ENCODE assay signal across 8 mouse cellular contexts in genomic region chr5:21265049-21265448, GRCm38 (mm10).
DNase-seq lines count a peak whose midpoint lies in the region; ATAC-seq and TF ChIP-seq lines count a peak whose summit lies in the region.

No protein-coding gene starts in this region.

- no peak overlapping the region for H3K4me2 ChIP-seq in liver, embryonic 12.5 days
- no peak overlapping the region for H3K4me2 ChIP-seq in midbrain, postnatal 0 days (ENCODE audit: low read depth, low read length, poor library complexity, severe bottlenecking)

- H3K27me3 ChIP-seq in liver, embryonic 12.5 days (replicated peaks): 0 out of 2 replicates have a peak, but pooled peaks cover 5% of the 10 kb centered on the region
- H3K27me3 ChIP-seq in midbrain, postnatal 0 days (ENCODE audit: insufficient read depth, low read length): no peaks in the 10 kb centered on the region

- H3K36me3 ChIP-seq in liver, embryonic 12.5 days: no peaks in the 10 kb centered on the region
- 0 out of 2 replicates have a peak, but pooled peaks cover 3% of the 10 kb centered on the region for H3K36me3 ChIP-seq in midbrain, postnatal 0 days (ENCODE audit: insufficient read depth, low read length)

- H3K4me3 ChIP-seq in liver, embryonic 12.5 days: no peak overlapping the region
- no peak overlapping the region for H3K4me3 ChIP-seq in midbrain, postnatal 0 days (ENCODE audit: low read depth, low read length)

- DNase-seq in liver: peak; percentile 71
- DNase-seq in cerebellum, postnatal 4 days (ENCODE audit: low spot score in 2 of 2): peak; percentile 89 to 94
- peak; percentile 57 for DNase-seq in gastrocnemius, postnatal 25 days
- DNase-seq in kidney, adult 8-10 months: peak; percentile 51 to 80
- peak; percentile 88 for DNase-seq in left cerebral cortex, postnatal 4 days
- peak; percentile 93 for DNase-seq in midbrain, postnatal 0 days (ENCODE audit: low spot score)
- DNase-seq in spleen, postnatal 14 days (ENCODE audit: low spot score in 2 of 2): peak; percentile 42 to 66

- H3K9ac ChIP-seq in liver, embryonic 12.5 days: no peak overlapping the region
- H3K9ac ChIP-seq in midbrain, postnatal 0 days (replicated peaks; ENCODE audit: low read length, poor library complexity, severe bottlenecking): no peak overlapping the region

- no peak for ATAC-seq in liver, embryonic 12.5 days
- ATAC-seq in midbrain, postnatal 0 days (ENCODE audit: low FRiP score): peak; percentile 69

- 14% methylated on average over 4 of the region's 4 CpGs for WGBS in liver, embryonic 12.5 days (ENCODE audit: insufficient replicate concordance)
- 13% methylated on average over 4 of the region's 4 CpGs for WGBS in midbrain, postnatal 0 days

- no peaks in the 10 kb centered on the region for H3K4me1 ChIP-seq in liver, embryonic 12.5 days
- no peaks in the 10 kb centered on the region for H3K4me1 ChIP-seq in midbrain, postnatal 0 days (ENCODE audit: insufficient read depth, low read length)

- intact Hi-C loops in left cerebral cortex, postnatal 4 days (cut with DNase I): loop anchor here (10.0 kb wide), 1 partner anchor 320 kb away; no protein-coding TSS in a partner anchor

- no peak overlapping the region for H3K27ac ChIP-seq in liver, embryonic 12.5 days
- no peak overlapping the region for H3K27ac ChIP-seq in midbrain, postnatal 0 days (ENCODE audit: low read depth, low read length)

- TF ChIP-seq CTCF in midbrain, postnatal 0 days (IDR thresholded peaks at IDR 0.05): peak; percentile 97

- H3K9me3 ChIP-seq in liver, embryonic 12.5 days (replicated peaks): no peaks in the 10 kb centered on the region
- H3K9me3 ChIP-seq in midbrain, postnatal 0 days (ENCODE audit: low read length): no peaks in the 10 kb centered on the region
